Mouse (Mus musculus) adipocyte (in vitro differentiated cells): ENCODE measurements around the gene Tysnd1.

ENCODE experiments used
- DNase-seq: peaks from one replicate; pipeline ENCODE4 v3.0.0-alpha.2; 2016; ENCODE audit warnings: low spot score

The Tysnd1 gene

DNA sequence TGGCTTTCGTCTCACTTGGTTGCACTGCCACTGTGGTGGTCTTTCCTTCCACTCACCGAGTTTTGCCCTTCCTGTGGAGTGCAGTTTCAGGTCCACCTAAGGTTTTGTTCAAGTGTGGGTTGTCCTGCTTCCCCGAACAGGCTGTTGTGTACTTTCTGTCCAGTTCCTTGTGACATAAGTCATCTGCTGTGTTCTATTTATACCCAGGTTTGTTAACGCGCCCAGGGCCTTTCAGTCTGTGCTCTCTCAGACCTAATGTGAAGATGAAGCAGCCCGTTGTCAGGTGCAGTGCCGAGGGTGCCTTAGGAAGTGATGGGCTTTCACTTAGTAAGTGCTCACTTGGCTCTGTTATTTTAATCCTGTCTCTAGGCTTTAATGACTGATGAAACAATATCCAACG is 5.9 kb upstream of the Tysnd1 start:
- no peak for DNase-seq

DNA sequence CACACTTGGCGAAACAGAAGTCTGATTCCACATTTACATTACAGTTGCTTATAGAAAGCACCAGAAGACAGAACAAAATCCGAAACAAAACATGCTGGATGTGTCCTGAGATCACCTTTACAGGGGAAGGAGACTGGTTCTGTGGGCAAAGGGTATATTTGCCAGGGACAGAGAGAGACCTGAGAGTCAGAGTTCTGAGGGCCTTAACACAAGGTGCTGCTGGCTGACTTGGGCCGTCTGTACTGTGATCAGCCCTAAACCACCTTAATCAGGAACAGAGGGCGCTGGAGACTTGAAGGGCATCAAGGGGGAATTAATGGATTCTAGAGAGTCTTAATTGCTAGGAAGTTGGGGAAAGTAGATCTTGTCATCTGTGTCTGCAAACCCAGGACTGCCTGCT is 1.8 kb upstream of the Tysnd1 start:
- no peak for DNase-seq

DNA sequence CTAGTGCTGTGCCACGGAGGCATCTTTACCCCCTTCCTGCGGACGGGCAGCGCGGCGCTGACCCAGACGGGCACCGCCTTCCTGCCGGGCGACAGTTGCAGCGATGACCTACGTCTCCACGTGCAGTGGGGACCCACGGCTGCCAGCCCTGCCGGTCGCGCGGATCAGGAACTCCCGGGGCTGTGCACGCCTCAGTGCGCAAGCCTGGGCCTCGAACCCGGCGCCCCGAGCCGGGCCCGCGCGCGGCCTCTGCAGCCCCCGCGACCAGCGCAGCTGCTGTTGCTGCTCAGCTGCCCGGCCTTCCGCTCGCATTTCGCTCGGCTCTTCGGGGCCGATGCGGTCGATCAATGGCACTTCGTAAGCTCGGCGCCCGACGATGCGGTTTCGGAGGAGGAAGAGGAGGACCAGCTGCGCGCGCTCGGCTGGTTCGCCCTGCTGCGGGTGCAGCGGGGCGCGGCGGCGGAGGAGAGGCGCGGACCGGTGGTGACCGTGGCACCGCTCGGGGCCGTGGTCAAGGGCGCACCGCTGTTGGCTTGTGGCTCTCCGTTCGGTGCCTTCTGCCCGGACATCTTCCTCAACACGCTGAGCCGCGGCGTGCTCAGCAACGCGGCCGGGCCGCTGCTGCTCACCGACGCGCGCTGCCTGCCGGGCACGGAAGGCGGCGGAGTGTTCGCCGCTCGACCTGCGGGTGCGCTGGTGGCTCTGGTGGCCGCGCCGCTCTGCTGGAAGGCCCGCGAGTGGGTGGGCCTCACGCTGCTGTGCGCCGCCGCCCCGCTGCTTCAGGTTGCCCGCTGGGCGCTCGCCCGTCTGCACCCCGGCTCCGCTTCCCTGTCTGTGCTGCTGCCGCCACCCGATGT is 617 bp downstream of the Tysnd1 start:
- no peak for DNase-seq

DNA sequence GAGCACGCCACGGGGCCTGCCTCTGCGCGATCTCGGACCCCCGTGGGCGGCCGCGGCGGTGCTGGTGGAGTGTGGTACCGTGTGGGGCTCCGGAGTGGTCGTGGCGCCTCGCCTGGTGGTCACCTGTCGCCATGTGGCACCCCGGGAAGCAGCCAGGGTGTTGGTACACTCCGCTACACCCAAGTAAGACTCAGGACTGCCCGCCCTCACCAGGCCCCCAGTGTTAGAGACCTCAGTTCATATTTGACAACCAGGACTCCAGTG is 1.2 kb downstream of the Tysnd1 start:
- DNase-seq = no peak

DNA sequence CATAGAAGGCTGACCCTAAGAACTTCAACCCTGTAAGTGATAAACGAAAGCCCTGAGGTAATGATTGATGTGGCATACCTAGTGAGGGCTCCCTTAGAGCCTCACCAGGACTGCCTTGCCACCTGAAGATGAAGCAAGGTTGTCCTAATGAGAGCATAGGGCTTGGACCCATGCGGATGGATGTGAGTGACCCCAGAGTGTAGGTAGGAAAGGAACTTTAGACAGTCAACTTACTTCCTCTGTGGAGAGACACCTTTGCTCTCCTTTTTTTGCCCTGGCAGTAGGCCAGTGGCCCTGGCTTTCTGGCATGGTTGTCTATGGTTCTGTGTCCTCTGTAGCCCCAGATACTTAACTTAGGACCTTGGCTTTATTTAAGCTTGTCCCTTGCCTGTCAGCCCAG is 1.7 kb downstream of the Tysnd1 start:
- DNase-seq = peak; percentile 51

DNA sequence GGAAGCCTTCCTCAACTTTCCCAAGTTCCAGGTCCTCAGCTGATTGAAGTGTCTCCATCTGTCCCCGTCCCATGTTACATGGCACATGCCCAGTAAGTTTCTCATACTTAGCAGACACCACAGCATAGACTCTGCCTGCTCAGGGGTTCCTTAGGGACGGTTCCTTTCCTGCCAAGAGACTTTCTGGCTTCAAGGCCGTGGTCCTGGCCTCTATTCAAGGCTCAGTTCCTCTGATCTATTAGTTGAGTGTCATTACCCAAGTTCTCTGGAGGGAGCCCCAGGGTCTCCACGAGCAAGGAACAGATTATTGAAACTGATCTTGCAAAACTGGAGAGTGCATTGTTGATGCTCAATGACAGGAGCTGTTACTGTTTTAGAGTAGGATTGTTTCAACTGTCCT is 9.3 kb downstream of the Tysnd1 start:
- DNase-seq = peak; percentile 37

DNA sequence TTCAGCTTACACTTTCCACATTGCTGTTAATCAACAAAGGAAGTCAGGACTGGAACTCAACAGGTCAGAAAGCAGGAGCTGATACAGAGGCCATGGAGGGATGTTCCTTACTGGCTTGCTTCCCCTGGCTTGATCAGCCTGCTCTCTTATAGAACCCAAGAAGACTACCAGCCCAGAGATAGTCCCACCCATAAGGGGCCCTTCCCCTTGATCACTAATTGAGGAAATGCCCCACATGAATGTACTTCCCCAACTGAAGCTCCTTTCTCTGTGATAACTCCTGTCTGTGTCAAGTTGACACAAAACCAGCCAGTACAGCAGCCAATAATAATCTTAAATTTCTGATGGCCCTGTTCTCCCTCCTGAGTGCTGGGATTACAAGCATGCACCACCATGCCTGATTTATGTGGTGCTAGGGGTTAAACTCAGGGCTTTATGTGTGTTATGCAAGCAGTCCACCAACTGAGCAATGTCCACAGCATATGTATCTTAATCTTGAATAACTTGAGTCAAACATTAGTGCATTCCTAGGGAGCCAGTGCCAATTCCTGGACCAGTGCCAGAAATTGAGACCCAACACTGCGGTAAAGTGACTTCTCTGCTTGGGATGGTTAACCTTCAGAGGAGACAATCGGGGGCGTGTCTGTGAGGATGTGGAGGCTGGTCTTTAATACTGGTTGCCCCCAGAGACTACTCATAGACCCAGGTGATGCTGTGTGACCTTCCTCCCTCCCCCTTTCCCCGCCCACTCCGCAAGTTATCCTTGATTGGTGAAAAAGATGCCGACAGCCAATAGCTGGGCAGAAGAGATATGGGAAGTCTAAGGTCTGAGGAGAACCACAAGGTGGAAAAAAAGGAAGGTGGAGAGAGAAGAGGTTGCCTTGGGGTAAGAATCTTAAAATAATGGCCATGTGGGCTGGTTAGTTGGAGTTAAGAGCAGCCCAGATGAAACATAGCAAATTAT is 11.4 kb downstream of the Tysnd1 start:
- DNase-seq = no peak

DNA sequence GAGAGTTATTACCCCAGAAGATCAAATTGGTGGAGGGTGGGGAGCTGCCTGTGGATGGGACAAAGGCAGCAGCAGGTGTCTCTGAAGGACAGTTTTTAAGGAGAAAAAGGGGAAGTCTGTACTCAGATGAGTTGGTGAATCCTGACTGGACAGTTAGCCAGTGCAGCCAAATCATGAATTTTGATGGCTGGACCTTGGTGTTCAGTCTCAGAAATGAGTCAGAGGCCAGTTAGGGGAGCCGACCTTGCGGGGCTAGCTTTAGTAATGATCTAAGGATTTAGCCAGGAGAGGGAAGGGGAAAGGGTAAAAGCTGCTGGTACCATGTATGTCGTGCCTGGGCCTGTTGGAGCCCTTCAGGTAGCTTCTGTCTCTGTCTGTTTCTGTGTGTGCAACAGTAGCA is 18.3 kb downstream of the Tysnd1 start:
- DNase-seq = no peak

DNA sequence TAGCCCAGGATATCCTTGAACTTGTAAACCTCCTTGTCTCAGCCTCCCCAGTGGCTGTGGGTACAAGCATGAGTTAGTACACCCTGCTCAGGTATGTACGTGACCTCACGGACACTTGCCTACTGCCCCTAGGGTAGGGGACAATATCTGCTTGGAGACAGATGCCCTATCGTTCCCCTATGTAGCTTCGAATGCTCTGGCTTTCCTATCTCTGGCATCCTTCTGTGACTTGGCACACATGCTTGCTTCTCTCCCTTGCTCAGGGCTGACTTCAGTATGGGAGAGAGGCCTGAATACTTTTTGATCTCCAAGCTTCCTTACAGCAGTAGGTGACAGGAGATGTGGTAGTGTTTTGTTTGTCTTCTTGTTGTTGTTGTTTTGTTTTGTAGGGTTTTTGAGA is 18.8 kb downstream of the Tysnd1 start:
- no peak for DNase-seq

DNA sequence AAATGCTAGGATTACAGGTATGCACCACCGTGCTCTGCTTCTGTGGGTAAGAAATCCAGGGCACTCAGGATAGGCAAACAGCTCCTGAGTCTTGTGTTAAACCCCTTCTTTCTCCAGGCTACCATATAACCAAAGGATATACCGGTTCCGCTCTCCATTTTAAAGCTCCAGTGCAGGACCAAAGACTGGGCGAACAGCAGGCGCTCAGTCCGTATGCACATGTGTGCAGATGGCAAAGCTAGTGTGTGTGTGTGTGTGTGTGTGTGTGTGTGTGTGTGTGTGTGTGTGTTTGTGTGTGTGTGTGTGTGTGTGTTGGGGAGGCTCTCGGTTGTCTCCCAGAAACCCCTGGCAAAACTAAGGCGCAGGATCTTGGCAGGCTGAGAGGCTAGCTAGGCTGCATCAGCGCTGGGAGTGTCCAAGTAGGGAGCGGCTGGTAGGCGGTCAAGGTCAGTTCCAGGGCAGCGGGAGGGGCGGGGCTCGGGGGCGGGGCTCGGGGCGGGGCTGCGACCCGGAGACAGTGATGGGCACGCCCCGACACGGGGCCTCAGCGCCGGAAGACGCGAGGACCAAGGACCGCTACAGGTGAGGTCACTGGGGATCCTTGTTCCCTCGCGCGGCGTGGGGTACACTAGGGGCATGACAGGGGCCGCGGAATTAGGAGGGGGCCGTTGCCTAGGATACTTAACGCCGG is 19.6 kb downstream of the Tysnd1 start, which contains the start of gene Aifm2:
Gene Aifm2 (plus strand): TSS at position 493 of the 691 bp plus-strand sequence.
- DNase-seq = peak; percentile 89

DNA sequence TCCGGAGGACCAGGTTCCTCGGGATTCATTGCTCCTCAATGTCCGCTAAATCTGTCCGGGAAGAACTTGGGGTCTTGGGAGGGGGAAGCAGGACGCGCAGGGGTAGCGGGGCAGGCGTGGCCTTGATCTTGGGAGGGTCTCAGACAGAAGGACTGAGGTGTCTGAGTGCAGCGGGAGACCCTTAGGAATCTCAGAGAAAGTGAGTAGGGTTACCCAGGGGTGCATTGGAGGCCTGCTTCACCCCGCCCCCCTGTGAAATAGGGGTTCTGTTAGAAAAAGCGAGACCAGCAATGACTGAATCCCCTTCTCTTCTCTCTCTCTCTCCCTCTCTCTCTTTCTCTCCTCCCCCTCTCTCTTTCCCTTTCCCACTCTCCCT is 20.1 kb downstream of the Tysnd1 start:
- DNase-seq = no peak

DNA sequence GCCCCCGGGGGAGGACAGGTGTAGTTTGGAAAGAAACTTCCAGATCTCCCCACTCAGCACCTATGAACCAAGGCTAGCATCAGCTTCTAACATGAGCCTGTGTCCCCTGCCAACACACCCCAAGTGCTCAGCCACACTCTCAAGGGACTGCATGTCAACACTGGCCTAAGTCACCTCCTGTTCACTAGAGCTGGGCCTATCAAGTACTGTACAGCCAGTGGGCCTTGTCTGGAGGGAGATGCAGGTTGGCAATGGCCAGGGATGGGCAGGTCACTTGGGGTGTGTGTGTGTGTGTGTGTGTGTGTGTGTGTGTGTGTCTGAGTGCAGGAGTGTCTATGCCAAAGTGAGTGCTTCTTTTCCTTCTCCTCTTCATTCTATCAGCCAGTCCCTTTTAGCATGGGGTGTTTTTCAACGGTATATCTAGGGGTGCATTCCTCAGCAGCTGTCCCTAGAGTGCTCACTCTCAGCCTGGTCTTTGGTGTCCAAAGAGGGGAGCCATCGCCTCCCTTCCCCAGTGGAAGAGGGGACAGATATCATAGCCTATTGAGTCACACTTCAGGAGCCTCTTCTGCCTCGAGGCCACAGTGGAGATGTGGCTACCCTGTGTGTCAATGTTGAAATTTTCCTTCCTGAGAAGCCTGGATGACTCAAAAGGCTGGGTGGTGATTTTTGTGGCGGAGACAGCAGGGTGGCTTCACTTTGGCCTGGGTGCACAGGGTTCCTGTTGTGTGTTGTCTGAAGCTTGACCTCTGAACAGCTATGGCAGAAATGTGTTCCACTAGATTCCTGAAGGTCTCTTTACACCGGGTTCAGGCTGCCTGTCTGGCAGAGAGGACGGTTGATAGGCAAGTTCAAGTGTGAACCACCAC is 20.9 kb downstream of the Tysnd1 start:
- DNase-seq = peak; percentile 67

DNA sequence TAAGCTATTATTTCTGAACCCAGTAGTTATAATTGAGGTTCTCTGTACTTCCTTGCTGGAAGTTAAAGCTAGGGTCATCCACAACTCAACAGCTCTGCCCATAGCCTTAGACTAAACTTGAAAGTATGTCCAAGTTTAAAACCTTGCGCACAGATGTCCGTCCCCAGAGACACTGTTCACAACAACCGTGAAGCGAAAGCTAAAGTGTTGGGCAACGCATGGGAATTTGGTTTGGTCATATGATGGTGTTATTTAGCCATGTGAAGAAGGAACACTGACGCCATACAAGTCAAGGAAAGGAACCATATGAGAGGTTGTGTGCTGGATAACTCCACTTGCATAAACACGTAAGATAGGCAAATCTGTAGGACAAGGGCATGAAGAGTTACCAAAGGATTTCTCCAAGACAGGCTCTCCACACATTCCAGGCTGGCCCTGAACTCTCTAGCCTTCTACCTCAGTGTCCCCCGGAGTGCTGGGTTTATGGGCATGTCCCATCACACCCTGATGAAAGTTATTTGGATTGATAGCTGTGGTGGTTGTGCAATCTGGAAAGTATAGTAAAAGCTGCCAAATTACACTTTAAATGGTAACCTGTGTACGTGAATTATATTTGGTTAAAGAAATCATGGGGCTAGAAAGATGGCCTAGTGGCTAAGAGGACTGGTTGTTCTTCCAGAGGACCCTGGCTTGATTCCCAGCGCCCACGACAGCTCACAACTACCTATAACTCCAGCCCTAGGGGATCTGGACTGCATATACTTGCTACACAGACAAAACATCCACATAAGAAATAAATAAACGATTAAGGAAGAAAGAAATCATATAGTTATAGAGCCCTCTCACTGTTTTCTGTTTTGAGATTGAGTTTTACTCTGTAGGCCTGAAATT is 22.3 kb downstream of the Tysnd1 start:
- DNase-seq = peak; percentile 90

DNA sequence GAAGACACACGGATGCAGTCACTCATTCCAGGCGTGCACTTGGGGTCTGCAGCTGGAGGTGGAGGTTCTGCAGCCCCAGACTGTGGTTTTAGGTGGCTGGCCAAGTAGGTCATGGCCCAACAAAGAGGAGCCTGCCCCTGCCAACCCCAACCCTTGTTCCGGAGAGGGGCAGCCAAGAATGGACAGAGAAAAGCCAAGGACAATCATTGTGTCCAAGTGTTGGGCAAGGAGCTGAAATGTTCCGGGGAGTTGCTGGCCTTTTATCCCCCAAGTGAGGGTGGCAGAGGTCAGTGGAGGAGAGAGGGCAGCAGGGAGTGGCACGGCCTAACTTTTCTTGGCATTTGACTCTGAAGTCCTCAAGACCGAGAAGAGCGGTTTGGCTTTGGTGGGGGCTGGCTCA is 25.0 kb downstream of the Tysnd1 start:
- peak; percentile 85 for DNase-seq

DNA sequence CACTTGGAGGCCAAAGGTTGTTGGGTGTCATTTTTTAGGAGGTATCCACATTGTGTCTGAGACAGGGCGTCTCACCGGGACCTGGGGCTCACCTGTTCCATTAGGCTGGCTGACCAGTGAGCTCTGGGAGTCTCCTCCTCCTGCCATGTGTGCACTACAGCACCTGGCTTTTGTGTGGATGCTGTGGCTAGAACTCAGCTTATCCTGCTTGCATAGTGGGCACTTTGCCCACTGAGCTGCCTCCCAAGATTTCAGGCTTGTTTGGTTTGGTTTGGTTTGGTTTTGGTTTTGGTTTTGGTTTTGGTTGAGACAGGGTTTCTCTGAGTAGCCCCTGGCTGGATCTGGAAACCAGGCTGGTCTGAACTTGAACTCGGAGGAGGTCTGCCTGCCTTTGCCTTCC is 26.9 kb downstream of the Tysnd1 start:
- peak; percentile 73 for DNase-seq

DNA sequence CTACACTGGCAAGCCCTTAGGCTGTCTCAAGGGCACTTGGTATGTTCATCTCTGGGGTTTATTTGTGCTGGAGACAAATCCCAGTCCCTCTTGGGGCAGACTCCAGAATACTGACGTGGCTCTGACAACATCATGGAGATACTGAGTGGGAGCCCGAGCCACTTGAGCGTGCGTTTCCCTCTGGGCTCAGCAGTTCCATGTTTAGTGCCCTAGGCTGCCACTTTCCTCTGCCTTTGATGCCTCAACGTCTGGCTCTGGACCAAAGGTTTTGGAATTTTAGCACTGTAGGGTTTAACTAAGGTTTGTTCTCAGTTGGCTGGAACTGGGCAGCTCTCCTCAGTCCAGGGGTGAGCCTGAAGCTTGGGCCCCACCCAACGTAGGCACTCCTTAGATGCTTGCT is 28.0 kb downstream of the Tysnd1 start:
- DNase-seq = peak; percentile 47

DNA sequence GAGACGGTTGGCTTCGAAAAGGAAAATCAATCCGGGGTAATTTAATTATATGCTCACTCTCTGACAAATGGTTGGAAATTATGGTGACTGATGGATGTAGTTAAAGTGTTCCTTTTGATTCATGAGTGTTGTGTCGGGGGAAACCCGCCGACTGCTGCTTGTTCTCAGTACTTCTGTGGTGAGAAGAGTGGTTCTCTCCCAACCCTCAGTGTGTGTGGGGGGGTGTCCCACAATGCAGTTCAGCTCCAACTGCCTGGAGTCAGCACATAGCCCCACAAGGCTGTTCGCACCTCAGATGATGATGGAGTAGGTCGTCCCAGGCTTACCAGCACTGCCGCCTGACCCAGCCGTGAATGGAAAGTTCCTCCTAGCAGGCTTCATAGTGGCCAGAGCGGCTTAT is 33.9 kb downstream of the Tysnd1 start:
- DNase-seq = no peak

DNA sequence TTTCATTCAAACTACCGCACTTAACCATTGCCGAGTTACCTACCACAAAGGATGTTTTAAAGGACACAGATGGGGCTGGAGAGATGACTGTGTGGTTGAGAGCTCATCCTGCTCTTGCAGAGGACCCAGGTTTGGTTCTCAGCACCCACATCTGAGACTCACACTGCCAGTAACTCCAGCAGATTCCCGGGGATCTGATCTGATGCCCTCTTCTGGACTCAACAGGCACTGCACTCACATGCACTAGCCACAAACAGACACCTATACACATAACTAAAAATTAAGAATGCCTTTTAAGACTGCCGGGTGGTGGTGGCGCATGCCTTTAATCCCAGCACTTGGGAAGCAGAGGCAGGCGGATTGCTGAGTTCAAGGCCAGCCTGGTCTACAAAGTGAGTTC is 34.9 kb downstream of the Tysnd1 start:
- DNase-seq = no peak

DNA sequence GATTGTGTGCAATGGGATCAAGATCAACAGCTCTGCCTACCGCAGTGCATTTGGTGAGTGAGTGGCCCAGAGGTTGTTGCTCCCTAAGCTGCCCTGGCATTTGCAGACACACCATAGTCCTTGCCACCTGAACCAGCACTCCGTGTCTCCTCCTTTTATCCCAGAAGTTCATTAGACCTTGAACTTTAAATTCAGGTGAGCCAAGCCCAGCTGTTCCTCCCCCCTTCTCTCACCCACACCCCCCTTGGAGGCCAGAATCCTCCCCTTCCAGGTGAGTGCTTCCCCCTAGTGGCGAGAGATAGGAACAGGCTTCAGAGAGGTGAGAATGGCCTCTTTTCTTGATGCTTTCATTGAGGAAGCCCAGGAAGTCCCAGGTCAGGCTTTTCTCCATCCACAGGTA is 39.1 kb downstream of the Tysnd1 start:
- DNase-seq = peak; percentile 69

DNA sequence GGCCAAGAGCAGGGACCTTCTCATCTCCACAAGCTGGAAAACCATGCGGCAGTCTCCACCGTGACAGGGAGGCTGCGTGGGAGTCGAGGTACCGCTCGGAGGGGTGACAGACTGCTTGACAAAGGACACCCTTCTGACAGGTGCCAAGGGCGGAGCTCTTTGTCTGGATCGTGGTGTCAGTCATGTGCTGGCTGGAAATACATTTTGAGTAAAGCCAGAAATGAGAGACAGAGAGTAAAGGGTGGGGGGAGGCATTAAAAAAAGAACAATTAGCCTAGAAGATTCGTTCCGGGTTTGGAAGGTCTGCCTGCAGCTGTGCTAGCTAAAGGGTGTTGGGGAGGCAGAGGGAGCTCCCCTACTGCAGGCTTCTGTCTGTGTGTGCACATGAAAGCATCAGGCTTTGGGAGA is 41.4 kb downstream of the Tysnd1 start:
- DNase-seq = no peak

DNA sequence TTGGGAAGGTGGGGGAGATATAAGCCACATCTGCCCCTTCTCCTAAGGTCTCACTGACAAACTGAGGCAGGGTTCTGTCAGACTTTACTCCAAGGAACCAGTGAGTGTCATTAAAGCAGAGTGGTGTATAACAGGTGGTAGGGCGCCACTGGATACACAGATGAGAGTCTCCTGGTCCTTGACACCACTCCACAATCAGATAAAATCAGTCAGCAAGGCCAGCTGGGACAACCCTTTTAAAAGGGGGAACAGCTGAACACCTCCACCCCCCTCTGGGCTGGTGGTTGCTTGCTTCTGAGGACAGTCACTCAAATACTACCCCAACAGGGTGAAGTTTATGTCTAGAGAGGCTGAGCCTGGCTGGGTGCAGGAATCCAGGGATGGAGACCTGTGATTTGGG is 42.2 kb downstream of the Tysnd1 start:
- no peak for DNase-seq
